Mouse (Mus musculus): Measurements from ENCODE around the gene Eid3. TPM values are rescaled to one million over a fixed set of nuclear protein-coding genes. Genes with fewer than 3 reads are reported as not detected.

Eid3 gene
- polyA plus RNA-seq, 1 experiment from 2014 or later: 0.90 TPM

- DNase-seq (ENCODE audit: low read depth, low spot score): no peak
- in situ Hi-C loops (cut with MboI; ENCODE audit: low pct_unique_long_range_greater_than_20kb): no loop called here
- ChIA-PET CTCF (interaction anchor here (1.1 kb wide), 1 partner anchor 33 kb away, joined by 3 read pairs; no protein-coding TSS in a partner anchor), POLR2A (no interaction called here)
- H3K27me3 ChIP-seq: no peaks in the 10 kb centered on the region
- TF ChIP-seq CTCF (IDR thresholded peaks at IDR 0.05): no peak
- no peak for ATAC-seq
These were observed 22.3 kb upstream of the Eid3 start for GRCm38 (mm10) chr10:82844090-82844489.

- TF ChIP-seq CTCF (IDR thresholded peaks at IDR 0.05): no peak
- CTCF ChIA-PET: interaction anchor here (0.8 to 1.1 kb wide), 2 partner anchors 14 to 33 kb away, joined by 3 read pairs; no protein-coding TSS in a partner anchor
- no peak for DNase-seq (ENCODE audit: low read depth, low spot score)
- ATAC-seq: no peak
- in situ Hi-C loops (cut with MboI; ENCODE audit: low pct_unique_long_range_greater_than_20kb): no loop called here
- H3K27me3 ChIP-seq: no peaks in the 10 kb centered on the region
- POLR2A ChIA-PET: interaction anchor here (0.6 to 0.7 kb wide), 2 partner anchors 17 to 46 kb away, joined by 3 to 8 read pairs; no protein-coding TSS in a partner anchor
These were observed 21.7 kb upstream of the Eid3 start for GRCm38 (mm10) chr10:82844731-82845130.

GRCm38 (mm10) chr10:82847821-82848459, 18.5 kb upstream of the Eid3 start:
- ChIA-PET CTCF (no interaction called here), POLR2A (no interaction called here)
- ATAC-seq (no peak), DNase-seq (ENCODE audit: low read depth, low spot score) (no peak)
- H3K27me3 ChIP-seq: no peaks in the 10 kb centered on the region
- in situ Hi-C loops (cut with MboI; ENCODE audit: low pct_unique_long_range_greater_than_20kb): no loop called here
- TF ChIP-seq CTCF (IDR thresholded peaks at IDR 0.05): no peak

- CTCF ChIA-PET: interaction anchor here (1.8 to 2.4 kb wide), 3 partner anchors 10 to 38 kb away, joined by 7 to 14 read pairs (median 10); no protein-coding TSS in a partner anchor
- peak; percentile 67 for ATAC-seq
- POLR2A ChIA-PET: interaction anchor here (0.7 to 1.4 kb wide), 3 partner anchors 10 to 20 kb away, joined by 3 to 8 read pairs (median 5); no protein-coding TSS in a partner anchor
These were observed 16.6 kb upstream of the Eid3 start for GRCm38 (mm10) chr10:82849686-82850353.

GRCm38 (mm10) chr10:82850354-82850752, 16.1 kb upstream of the Eid3 start:
- no peak for DNase-seq (ENCODE audit: low read depth, low spot score)
- ChIA-PET CTCF (interaction anchor here (1.8 to 2.4 kb wide), 3 partner anchors 9 to 38 kb away, joined by 7 to 14 read pairs (median 10); no protein-coding TSS in a partner anchor), POLR2A (interaction anchor here (1.4 kb wide), 1 partner anchor 9 kb away, joined by 8 read pairs; no protein-coding TSS in a partner anchor)
- ATAC-seq: peak; percentile 9
- in situ Hi-C loops (cut with MboI; ENCODE audit: low pct_unique_long_range_greater_than_20kb): no loop called here
- no peaks in the 10 kb centered on the region for H3K27me3 ChIP-seq
- no peak for TF ChIP-seq CTCF (IDR thresholded peaks at IDR 0.05)

More at GRCm38 (mm10) chr10:82849686-82850353, 16.6 kb upstream of the Eid3 start:
- peak; percentile 97 for DNase-seq (ENCODE audit: low read depth, low spot score)
- no peak for TF ChIP-seq CTCF (IDR thresholded peaks at IDR 0.05)
- in situ Hi-C loops (cut with MboI; ENCODE audit: low pct_unique_long_range_greater_than_20kb): no loop called here
- no peaks in the 10 kb centered on the region for H3K27me3 ChIP-seq

GRCm38 (mm10) chr10:82851751-82852150, 14.7 kb upstream of the Eid3 start:
- POLR2A ChIA-PET: no interaction called here
- no peaks in the 10 kb centered on the region for H3K27me3 ChIP-seq
- in situ Hi-C loops (cut with MboI; ENCODE audit: low pct_unique_long_range_greater_than_20kb): no loop called here
- peak; percentile 82 for ATAC-seq
- CTCF ChIA-PET: no interaction called here
- DNase-seq (ENCODE audit: low read depth, low spot score): peak; percentile 60
- TF ChIP-seq CTCF (IDR thresholded peaks at IDR 0.05): no peak

GRCm38 (mm10) chr10:82858032-82858680, 8.3 kb upstream of the Eid3 start:
- ATAC-seq (peak; percentile 2), DNase-seq (ENCODE audit: low read depth, low spot score) (no peak)
- ChIA-PET POLR2A (interaction anchor here (0.6 to 2.6 kb wide), 3 partner anchors 45 to 168 kb away, joined by 3 to 17 read pairs (median 3); partner anchors contain the start of gene Glt8d2), CTCF (interaction anchor here (1.3 to 4.2 kb wide), 6 partner anchors 15 to 63 kb away, joined by 3 to 15 read pairs (median 6); no protein-coding TSS in a partner anchor)
- TF ChIP-seq CTCF (IDR thresholded peaks at IDR 0.05): no peak
- in situ Hi-C loops (cut with MboI; ENCODE audit: low pct_unique_long_range_greater_than_20kb): loop anchor here (5.0 kb wide), 1 partner anchor 46 kb away; no protein-coding TSS in a partner anchor
- no peaks in the 10 kb centered on the region for H3K27me3 ChIP-seq

- in situ Hi-C loops (cut with MboI; ENCODE audit: low pct_unique_long_range_greater_than_20kb): loop anchor here (5.0 kb wide), 1 partner anchor 47 kb away; no protein-coding TSS in a partner anchor
- no peak for TF ChIP-seq CTCF (IDR thresholded peaks at IDR 0.05)
- H3K27me3 ChIP-seq: no peaks in the 10 kb centered on the region
- DNase-seq (ENCODE audit: low read depth, low spot score) (peak; percentile 60), ATAC-seq (peak; percentile 79)
- ChIA-PET CTCF (interaction anchor here (0.7 to 4.2 kb wide), 11 partner anchors 9 to 109 kb away, joined by 3 to 15 read pairs (median 4); no protein-coding TSS in a partner anchor), POLR2A (interaction anchor here (0.7 to 2.6 kb wide), 3 partner anchors 8 to 99 kb away, joined by 3 to 17 read pairs (median 8); no protein-coding TSS in a partner anchor)
These were observed 7.5 kb upstream of the Eid3 start for GRCm38 (mm10) chr10:82858691-82859532.

GRCm38 (mm10) chr10:82859533-82859915, 6.9 kb upstream of the Eid3 start:
- ATAC-seq: peak; percentile 15
- in situ Hi-C loops (cut with MboI; ENCODE audit: low pct_unique_long_range_greater_than_20kb): loop anchor here (5.0 kb wide), 1 partner anchor 47 kb away; no protein-coding TSS in a partner anchor
- no peaks in the 10 kb centered on the region for H3K27me3 ChIP-seq
- CTCF ChIA-PET: interaction anchor here (0.7 to 4.2 kb wide), 9 partner anchors 10 to 109 kb away, joined by 3 to 15 read pairs (median 4); no protein-coding TSS in a partner anchor
- POLR2A ChIA-PET: interaction anchor here (0.6 to 2.6 kb wide), 4 partner anchors 9 to 46 kb away, joined by 4 to 17 read pairs (median 7); no protein-coding TSS in a partner anchor
- DNase-seq (ENCODE audit: low read depth, low spot score): no peak
- no peak for TF ChIP-seq CTCF (IDR thresholded peaks at IDR 0.05)
